Mouse (Mus musculus): ENCODE results near the gene Mgat4a. TPM values are rescaled to one million over a fixed set of nuclear protein-coding genes. Genes with fewer than 3 reads are reported as not detected.

The Mgat4a gene
- total RNA-seq, 2 experiments from 2014 or later: 26.7 to 26.8 TPM

- no peak for DNase-seq (ENCODE audit: low spot score in 2 of 2)
Measured at GRCm38 (mm10) chr1:37469007-37469406, 71.8 kb downstream of the Mgat4a start.

GRCm38 (mm10) chr1:37467806-37468205 lies 73.0 kb downstream of the Mgat4a start:
- no peak for DNase-seq (ENCODE audit: low spot score in 2 of 2)

- DNase-seq (ENCODE audit: low spot score in 2 of 2): no peak
Measured at GRCm38 (mm10) chr1:37466322-37466995, 74.4 kb downstream of the Mgat4a start.

- DNase-seq (ENCODE audit: low spot score in 2 of 2): no peak
Measured at GRCm38 (mm10) chr1:37464878-37465452, 75.9 kb downstream of the Mgat4a start.

GRCm38 (mm10) chr1:37457546-37457945 lies 83.3 kb downstream of the Mgat4a start:
- no peak for DNase-seq (ENCODE audit: low spot score in 2 of 2)

GRCm38 (mm10) chr1:37451270-37451669 lies 89.5 kb downstream of the Mgat4a start:
- no peak for DNase-seq (ENCODE audit: low spot score in 2 of 2)

- DNase-seq (ENCODE audit: low spot score in 2 of 2): no peak
Measured at GRCm38 (mm10) chr1:37448361-37449095, 92.3 kb downstream of the Mgat4a start.

- DNase-seq (ENCODE audit: low spot score in 2 of 2): no peak
Measured at GRCm38 (mm10) chr1:37442848-37443835, 97.7 kb downstream of the Mgat4a start.

- no peak for DNase-seq (ENCODE audit: low spot score in 2 of 2)
Measured at GRCm38 (mm10) chr1:37436419-37436818, 104.4 kb downstream of the Mgat4a start.

GRCm38 (mm10) chr1:37430297-37430840 lies 110.4 kb downstream of the Mgat4a start:
- DNase-seq (ENCODE audit: low spot score in 2 of 2): no peak

GRCm38 (mm10) chr1:37429366-37430296 lies 111.2 kb downstream of the Mgat4a start, which contains the start of the genes Coa5 and Unc50:
Gene Coa5 (minus strand): TSS chr1:37430103.
Gene Unc50 (plus strand): TSS chr1:37430139.
- DNase-seq (ENCODE audit: low spot score in 2 of 2): peak; percentile 92 to 96

GRCm38 (mm10) chr1:37428911-37429310 lies 111.9 kb downstream of the Mgat4a start:
- DNase-seq (ENCODE audit: low spot score in 2 of 2): no peak

- no peak for DNase-seq (ENCODE audit: low spot score in 2 of 2)
Measured at GRCm38 (mm10) chr1:37427144-37427875, 113.5 kb downstream of the Mgat4a start.

GRCm38 (mm10) chr1:37419420-37419819 lies 121.4 kb downstream of the Mgat4a start:
- DNase-seq (ENCODE audit: low spot score in 2 of 2): peak; percentile 51 to 53

GRCm38 (mm10) chr1:37415394-37415793 lies 125.4 kb downstream of the Mgat4a start:
- no peak for DNase-seq (ENCODE audit: low spot score in 2 of 2)

GRCm38 (mm10) chr1:37409647-37410046 lies 131.2 kb downstream of the Mgat4a start:
- no peak for DNase-seq (ENCODE audit: low spot score in 2 of 2)

GRCm38 (mm10) chr1:37408678-37409077 lies 132.1 kb downstream of the Mgat4a start:
- DNase-seq (ENCODE audit: low spot score in 2 of 2): no peak

GRCm38 (mm10) chr1:37408059-37408458 lies 132.8 kb downstream of the Mgat4a start:
- no peak for DNase-seq (ENCODE audit: low spot score in 2 of 2)

GRCm38 (mm10) chr1:37407228-37407627 lies 133.6 kb downstream of the Mgat4a start:
- DNase-seq (ENCODE audit: low spot score in 2 of 2): no peak

Measured in layer of hippocampus, postnatal 14 days (tissue).